Mouse (Mus musculus): Measurements from ENCODE around the gene Nemp1.

Gene Nemp1

DNA sequence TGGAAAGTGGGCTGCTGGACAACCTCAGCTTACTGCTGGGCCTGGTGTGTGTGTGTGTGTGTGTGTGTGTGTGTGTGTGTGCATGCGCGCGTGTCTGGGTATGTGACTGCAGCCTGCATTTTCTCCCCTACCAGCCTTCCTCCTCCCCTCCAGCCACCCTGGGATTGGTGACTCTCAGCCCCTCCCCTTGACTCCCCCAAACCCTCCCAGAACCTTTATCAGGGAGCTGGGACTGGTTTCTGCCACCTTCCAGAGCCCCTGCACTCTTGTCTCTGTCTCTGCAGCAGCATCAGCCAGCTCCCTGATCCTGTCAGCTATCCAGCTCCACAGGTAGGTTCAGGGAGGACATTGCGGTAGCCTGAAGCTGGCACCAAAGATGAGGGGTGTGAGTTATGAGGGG is 58.4 kb downstream of the Nemp1 start:
- DNase-seq: no peak

DNA sequence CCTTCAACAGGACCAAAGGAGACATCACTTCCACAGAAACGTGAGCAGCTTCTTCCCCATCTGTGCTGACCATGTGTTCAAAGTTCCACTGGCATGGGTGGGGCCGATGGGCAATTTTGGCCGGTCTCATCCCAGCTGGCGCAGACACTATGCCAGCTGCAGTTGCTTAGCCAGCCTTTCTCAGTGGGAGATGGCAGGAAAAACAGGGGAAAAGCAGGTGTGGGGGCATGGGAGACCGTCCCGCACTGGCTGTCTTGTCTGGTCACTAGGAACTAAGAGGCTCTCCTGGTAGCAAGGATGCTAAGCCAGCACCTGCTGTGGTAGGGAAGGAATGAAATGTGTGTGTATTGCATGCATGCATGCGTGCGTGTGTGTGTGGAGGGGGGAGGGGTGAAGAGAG is 61.7 kb downstream of the Nemp1 start:
- peak; percentile 85 to 86 for DNase-seq

DNA sequence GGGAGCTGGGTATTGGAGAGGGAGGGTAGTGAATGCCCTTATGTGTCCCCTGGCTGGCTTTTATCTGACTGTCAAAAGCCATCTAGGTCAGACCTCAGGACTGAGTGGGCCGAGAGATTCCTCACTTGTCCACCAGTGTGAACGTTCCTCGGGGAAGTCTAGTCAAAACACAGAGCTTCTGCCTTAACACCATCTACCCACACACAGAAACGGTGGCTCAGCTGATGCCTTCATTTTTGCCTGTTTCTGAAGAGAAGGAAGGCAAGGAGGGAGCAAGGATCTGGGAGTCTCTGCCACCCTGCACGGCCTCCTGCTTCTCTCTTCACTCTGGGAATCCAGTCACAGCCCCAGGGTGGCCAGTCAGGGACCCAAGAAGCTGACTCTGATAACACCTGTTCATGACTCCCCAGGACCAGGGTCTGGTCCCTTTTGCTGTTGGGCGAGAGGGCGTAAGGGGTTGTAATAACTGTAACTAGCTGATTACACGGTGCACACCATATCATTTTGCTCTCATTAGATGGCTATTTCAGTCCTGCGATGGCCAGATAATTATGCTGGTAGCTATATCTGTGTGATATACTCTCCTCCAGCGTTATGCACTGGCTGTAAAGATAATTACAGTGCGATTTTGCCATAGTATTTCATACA is 63.7 kb downstream of the Nemp1 start:
- no peak for DNase-seq

DNA sequence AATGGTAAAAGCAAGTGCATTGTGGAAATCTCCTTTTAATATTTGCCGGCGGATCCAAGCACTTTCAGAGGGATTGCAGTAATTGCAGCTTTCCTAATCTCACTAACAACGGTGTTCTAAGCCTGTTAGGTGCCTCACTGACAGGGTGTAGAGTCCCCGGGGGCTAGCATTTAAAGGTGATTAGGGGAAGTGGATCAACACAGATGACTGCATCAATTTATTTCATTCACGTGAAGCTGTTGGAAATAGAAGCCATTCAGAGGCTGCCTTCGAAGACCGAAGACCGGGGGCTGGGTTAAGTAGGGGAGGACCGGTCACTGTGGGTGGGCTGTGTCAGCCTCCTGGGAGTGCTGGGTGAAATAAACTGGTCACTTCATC is 64.2 kb downstream of the Nemp1 start:
- no peak for DNase-seq

DNA sequence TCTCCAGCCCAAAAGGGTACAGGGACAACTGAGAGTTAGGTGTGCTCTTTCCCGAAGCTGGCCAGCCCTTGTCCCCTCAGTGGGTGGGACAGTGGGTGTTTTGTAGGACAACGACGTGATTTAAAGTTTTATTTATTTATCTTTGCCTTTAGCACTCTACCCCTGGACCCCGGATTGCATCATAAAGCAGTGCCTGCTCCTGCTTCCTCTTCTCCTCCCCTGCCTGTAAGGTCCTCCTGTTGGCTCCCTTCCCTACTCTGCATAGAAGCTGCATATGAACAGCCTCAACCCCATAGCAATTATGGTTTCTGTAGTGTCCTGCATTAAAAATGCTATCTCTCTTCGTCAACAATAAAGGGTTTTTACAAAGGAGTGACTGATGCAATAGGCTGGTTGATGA is 64.7 kb downstream of the Nemp1 start:
- no peak for DNase-seq

DNA sequence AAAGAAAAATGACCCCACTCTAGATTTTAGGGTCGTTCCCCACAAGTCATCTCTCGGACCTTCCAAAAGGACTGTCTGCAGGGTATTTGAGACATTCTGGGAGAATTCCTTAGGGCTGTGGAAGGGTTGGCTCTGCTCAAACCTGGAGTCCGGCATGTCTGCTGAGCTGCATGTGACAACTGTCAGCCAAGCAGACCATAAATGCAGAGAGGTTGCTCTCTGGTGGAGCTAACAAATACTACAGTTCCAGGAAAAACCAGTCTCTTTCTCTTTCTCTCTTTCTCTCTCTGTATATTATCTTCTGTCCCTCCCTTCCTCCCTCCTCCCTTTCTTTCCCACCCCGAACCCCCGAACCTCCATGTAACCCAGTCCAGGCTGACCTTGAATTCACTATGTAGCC is 67.7 kb downstream of the Nemp1 start:
- peak; percentile 70 to 73 for DNase-seq

DNA sequence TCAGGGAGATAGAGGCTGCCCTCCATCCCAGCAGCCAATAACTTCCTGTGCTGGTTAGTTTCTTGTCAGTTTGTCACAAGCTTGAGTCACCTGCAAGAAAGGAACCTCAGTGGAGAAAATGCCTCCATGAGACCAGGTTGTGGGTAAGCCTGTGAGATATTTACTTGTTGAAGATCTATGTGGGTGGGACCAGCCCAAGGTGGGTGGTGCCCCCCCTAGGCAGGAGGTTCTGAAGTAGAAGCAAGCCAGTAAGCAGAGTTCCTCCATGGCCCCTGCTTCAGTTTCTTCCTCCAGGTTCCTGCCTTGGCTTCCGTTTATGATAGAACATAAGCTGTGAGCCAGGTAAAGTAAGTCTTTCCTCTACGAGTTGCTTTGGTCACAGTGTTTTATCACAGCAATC is 69.6 kb downstream of the Nemp1 start:
- DNase-seq: no peak

DNA sequence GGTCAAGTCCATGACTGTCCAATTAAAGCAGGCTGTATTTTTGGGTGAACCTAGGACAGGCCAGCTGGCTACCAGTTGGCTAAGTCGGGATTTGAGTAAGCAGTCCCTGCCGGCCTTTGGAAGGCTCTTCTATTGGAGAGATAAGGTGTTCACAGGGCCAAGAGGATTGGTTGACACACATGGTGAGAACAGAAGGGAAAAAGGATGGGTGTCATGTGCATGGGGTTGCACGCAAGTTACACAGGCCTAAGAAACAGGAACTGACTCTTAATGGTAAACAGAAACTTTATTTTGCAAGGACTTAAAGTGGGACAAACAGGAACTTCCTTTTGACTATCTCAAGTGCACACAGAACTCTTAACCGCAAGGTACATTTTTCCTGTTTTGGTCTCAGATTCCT is 70.2 kb downstream of the Nemp1 start:
- DNase-seq: no peak

DNA sequence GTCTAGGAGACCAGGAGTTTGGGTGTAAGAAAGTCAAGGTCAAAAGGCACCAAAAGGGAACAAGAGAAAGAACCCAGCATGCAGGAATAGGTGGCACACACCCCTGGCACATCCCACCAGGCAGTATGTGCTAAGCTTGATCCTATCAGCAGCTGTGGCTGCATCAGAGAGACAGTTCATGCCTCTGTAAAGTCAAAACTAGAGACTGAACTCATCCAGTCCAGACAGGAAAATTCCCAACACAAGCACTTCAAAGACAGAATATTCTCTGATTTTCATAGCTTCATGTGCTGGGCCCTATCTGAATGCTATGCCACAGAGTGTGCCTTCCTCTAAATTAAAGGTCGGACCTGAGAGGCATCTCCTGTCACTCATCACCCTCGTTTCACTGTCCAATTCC is 70.9 kb downstream of the Nemp1 start:
- no peak for DNase-seq

DNA sequence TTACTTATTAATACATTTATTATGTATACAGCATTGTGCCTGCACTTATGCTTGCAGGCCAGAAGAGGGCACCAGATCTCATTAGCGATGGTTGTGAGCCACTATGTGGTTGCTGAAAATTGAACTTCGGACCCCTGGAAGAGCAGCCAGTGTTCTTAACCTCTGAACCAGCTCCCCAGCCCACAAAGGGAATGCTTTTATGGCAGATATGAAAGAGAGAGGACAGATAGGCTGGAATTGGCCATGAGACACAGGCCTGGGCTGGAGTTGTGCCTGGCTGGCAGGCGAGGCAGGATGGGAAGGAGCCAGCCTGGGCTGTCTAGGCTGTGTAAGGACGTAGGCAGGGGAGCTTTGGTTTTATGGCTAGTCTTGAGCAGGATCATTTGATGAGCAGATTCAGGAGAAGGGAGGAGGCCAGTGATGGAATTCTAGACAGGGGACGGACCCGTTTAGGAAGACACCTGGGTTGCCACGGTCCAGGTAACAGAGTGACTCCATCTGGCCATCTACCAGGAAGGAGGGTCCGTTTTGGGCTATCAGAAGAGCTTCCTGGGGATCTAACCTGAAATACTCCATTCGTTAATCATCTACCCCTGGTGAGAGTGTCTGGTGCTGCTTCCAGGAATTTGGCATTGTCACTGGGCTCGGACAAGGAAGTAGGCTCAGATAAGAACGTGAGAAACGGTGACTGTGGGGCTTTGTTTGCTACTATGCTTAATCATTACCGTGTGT is 71.6 kb downstream of the Nemp1 start:
- peak; percentile 65 to 69 for DNase-seq

DNA sequence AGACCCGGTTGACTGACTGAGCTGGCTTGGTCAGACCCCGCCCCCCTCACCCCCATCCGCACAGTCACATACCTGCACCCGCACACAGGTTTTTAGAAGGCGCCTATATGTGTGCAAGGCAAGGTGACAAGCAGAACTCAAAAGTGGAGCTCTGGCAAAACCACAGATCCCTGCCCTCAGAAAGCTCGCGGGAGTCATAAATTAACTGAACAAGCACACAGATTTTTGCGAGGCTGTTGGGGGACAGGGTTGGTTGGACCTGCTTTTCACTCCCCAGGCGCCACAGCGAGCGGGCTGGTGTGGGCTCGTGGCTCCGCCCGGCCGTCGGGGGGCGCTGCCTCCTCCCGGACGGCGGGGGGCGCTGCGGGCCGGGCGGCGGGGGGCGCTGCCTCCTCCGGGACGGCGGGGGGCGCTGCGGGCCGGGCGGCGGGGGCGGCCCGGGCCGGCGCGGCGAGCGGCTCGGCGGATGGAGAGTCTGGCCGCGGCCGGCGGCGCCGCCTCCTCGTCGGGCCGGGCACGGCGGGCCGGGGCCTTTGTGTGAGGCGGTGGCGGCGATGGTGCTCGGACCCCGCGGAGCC is 72.5 kb downstream of the Nemp1 start, which contains the start of gene Zbtb39:
TSS of gene Zbtb39 (plus strand) at position 456 of the 578 bp plus-strand sequence.
- DNase-seq: peak; percentile 90 to 92

DNA sequence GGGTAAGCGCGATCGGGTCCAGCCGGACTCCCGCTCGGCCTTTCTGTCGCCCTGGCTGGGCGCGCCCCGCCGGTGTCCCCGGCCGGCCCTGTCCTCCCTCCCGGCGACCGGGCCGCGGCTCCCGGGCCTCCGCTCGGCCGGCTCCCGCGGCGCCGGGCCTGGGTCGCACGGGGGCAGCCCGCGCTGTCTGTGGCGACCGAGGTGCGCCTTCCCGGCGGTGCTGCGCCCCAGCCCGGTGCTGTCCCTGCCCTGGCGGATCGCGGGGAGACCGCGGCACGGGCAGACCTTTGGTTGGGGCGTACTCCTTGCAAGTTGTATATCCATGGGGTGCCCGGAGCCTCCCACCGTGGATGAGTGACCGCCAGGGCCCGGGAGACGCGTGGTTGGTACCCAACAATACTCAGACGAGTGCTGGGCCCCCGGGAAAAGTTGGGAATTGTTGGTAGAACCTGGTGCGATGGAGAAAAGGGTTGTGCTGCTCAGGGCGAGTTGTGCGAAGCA is 73.0 kb downstream of the Nemp1 start:
- peak; percentile 59 to 65 for DNase-seq

DNA sequence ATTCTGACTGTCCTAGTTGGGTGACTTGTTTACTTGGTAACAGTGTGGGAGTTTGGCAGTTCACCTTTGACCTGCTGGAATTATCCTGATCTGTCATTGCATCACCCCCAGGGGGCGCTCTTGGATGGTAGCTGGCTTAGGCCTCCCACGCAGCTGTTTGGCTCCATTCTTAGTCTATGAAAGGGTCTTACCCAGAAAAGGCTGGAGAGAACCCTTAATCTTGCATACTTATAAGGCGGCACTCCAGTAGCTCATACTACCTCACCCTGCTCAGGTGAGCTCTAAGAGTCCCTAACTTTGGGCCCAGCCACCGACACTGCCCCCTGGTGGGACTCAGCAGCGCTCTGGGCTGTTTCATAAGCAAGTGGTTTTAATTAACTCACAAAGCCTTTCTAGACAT is 78.0 kb downstream of the Nemp1 start:
- DNase-seq: peak; percentile 70 to 83

DNA sequence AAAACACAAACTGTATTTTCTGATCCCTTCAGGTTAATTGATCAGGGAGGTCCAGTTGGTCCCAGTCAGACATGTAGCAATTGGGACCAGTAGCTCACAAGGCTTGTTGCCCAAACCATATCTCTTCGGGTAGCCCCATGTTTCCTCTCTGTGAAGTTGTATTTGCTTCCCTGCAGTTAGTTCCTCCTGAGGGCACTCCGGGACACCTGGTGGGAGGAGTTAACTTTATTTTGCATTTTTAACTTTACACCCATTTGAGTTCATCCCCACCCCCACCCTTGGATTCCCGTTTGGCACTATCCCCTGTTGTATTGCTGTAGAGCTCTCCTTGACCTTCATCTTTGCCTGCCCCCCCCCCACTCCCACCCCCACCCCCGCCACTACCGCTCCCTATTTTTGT is 79.2 kb downstream of the Nemp1 start:
- DNase-seq: no peak

DNA sequence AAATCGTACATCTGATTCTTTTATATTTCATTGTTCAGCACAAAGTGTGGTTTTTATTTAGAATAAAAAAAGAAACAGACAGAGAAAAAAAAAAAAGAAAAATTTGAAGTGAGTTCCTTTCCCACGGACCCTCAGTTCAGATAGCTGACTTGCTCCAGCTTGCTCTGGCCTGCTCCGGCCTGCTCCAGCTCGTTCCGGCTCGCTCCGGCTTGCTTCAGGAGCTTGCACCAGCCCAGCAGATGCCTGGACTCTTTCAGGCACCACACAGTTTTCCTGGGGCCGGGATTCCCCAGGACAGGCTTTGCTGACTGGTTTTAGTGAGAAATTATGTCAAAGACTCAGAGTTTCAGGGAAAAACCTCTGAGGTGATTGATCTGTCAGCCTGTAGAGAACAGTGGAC is 80.6 kb downstream of the Nemp1 start:
- no peak for DNase-seq

DNA sequence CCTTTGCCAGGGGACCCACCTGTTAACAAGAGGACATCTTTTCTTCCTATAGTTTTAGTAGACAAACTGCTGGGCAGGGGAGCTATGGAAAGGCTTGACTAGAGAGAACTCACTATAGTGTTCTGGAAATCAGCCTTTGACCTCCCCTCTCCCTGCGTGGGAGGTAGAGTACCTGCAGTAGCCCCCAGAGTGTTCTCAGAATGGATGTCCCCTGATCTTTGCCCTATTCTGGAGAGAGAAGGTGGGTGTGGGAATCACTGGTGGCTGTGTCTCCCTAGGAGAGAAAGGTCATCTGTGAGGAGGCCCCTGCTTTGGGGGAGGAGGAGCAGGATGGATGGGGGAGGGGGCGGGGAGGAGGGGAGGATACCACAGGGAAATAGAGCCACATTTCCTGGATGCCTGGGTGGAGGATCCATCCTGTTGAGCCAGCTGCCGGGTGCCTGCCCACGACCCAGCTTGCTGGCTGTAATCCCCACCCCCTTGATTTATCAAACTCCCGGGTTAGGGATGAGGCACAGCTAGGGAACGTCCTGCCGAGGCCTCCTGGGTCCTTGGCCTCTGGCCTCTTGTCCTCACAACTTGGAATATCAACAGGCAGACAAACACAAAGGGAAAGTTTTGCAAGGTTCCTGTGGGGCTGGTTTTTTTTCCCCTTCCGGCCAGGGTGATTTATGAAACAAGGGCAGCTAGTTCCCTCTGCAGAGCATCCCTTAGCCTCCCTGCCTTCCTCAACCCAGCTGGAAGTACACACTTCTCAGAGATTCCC is 82.3 kb downstream of the Nemp1 start:
- DNase-seq: no peak

DNA sequence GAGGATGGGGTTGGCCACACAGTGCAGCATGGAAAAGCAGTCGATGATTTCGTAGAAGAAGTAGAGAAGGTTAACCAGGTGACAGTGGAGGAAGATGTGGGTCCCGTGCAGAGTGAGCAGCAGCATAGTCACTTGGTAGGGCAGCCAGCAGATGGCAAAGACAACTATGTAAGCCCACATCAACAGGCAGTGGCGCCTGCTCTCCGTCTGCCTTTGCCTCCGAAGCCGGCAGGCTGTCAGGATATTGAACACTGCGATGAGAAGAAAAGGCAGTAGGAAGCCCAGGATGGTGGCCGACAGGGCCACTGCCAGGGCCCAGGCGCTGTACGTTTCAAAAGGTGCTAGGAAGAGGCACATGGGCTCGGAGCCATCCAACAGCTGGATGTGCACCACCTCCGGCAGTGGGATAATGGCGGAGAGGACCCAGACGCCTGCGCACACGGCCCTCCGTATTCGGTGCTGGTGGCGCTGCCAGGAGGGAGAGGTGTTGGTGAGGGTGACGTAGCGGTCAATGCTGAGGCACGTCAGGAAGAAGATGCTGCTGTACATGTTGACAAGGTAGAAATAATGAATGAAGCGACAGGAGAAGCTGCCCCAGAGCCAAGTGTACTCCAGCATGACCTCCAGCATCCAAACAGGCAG is 83.6 kb downstream of the Nemp1 start:
- peak; percentile 33 to 35 for DNase-seq

Measured in cerebellum, postnatal 10 days (tissue).